Mouse (Mus musculus): ENCODE measurements at regions not wholly inside any gene's neighbourhood (a gene's known extent, or its start where the extent isn't known, plus 50 kb on each side); places are given as distances from the start of the nearest gene placed in this dataset.

DNA sequence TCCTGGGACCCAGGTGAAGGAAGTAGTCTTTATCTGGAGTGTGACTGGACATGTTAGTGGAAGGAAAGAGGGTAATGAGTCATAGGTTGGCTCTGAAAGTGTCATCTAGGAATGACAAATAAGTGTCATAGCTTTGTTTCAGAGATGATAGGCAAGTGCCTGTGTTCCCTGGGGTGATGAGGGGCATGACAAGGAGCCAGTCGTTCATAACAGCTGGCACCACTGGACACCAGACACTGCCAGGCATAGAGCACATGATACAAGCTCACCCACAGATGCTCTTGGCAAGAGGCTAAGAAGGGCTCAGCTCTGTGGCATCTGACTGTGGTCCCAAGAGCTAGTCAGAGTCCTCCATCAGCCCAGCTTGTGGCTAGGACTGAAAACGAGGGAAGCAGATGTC, 171.0 kb downstream of the Rab11fip4 start:
- DNase-seq, result no peak

- DNase-seq, result no peak
Measured at GRCm38 (mm10) chr11:79760533-79760932, 169.5 kb downstream of the Rab11fip4 start.

DNA sequence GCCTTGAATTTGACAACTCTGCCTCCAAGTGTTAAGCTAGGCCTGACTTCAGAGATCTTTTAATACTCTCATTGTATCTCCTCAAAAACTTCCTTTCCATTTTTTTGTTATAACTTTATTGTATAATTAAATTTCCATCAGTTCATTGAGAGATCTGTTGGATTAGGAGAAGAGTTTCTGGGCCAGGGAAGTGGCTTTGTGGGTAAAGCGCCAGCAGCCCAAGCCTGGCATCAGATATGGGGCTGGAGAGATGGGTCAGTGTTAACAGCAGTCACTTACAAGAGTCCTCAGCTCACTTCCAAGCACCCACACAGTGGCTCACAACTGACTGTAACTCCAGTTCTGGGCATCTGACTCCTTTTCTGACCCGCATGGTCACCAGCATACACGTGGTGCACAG, 167.3 kb downstream of the Rab11fip4 start:
- DNase-seq, result no peak

GRCm38 (mm10) chr11:79757513-79758071, 166.6 kb downstream of the Rab11fip4 start:
- DNase-seq, result no peak

DNA sequence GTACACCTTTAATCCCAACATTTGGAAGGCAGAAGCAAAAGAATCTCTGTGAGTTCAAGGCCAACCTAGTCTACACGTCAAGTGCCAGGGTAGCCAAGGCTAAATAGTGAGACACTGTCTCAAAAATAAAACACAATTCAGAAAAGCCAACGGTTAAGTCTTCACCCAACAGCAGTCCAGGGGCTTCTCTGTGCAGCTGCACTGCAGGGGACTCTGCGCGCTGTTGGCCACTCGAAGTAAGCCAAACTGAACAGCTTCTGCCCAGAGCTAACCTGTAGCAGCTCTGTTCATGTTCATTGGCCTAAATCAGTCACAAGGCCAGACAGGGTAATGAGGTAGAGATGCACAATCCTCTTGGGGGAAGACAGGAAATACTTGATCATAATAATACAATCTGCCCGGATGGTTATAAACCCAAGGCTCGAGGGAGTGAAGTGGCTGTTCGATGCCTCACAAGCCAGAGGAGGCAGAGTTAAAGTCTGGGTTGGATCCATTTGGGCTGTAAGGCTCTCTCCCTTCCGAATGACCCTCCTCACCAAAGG, 165.4 kb downstream of the Rab11fip4 start:
- no peak for DNase-seq

DNA sequence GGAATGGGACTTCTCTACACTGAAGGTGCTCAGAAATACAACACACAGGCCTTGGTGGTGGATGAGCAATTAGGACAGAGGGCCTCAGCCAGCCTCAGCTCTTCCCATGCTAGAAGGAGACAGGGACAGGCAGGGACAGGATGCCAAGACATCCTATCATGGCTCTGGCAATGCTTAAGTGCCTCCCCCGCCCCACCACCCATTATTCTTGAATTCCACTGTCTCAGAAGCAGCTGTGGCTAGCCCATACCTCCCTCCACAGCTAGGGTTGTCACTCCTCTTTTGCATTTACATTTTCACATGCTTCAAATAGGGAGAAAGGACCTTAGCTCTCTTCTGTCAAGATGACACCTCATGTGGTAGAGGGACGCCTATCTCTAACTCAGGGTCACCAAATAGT, 162.5 kb downstream of the Rab11fip4 start:
- no peak for DNase-seq

DNA sequence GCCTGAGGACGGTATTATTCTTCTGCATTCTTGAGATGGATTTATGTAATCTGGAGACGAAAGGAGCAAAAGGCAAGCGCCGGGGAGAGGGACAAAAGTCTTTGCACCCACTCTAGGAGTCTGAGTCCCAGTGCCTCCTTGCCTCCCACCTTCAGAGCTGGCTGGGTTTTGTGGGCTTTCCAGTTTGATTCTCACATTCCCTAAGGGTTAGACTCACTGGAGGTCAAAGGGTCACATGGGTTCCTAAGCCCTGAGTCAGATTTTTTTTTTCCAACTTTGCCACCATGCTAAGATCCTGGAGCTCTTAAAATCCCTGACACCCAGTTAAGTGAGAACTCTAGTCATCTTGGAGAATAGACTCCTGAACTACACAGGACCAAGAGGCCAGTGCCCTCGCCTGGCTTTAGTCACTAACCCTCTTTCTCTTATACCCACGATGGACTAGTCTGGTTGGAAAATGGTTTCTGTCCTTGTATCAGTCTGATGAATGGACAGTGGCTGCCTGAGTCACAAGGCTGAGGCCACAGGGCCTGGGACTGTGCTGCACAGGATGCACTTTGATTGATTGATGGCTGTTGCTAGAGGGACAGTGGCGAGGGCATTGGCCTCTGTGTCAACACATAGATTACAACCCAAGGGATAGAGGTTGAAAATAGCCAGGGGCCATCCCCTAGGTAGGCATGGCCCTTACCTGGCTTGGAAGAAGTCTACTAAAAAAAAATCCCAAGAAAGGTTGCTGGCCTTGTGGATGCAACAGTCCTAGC, 161.9 kb downstream of the Rab11fip4 start:
- no peak for DNase-seq

DNA sequence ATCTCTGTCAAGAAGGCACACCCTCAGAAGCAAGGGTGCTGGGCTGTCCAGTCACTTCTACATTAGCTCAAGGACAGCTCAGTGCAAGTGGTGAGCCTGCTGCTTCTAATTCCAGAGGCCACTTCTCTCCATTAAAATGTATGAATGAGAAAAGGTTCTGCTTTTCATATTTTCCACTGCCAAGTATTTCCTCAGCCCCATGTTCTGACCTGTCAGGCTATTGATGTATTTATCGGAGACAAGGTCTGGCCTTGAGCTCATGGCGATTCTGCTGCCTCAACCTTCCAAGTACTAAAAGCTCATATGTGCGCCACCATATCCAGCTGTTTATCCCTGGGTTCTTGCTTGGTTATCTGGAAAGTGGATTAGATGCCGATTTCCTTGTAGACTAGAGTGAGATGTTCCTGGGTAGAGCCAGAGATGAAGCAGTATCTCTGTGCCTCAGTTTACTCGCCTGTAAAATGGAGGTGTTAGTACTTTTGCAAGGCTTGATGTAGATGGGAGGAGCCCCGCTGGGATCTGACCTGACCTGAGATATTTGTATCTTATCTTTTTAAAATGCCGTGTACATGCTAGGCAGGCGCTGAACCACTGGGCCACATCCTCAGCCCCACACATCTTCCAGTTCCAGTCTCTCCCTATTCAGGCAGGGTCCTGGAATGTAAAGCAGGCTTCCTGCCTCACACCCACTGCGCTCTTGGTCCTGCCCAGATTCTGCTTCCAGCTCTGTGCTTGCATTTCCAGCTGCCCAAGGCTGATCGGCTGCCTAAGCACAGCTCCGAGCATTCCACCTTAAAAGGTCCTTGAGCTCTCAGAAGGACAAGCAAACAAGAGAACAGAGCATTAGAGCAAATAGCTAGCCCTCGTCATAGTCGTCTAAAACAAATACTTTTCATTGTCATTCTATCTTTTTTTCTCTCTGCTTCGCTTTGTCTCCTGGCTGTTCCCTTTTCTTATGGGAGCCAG, 161.0 kb downstream of the Rab11fip4 start:
- DNase-seq, result no peak

GRCm38 (mm10) chr11:79750943-79751342, 159.9 kb downstream of the Rab11fip4 start:
- no peak for DNase-seq

GRCm38 (mm10) chr11:79749755-79750434, 158.9 kb downstream of the Rab11fip4 start:
- DNase-seq, result no peak

DNA sequence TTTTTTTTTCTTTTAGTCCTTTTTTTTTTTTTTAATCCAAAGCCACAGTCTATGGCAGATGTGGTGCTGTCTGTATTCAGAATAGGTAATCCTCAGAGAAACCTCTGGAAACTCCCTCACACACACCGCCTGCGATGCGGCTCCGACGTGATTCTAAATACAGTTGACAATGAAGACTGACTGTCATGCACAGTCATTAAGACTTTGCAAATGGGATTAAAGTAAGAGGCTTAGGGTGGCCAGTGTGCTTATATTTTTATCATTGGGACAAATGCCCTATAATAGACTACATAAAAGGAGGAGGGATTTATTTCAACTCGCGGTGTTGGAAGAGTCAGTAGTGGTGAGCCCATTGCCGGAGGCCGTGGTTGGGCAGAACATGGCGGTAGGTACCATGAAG, 158.1 kb downstream of the Rab11fip4 start:
- no peak for DNase-seq

GRCm38 (mm10) chr11:79748606-79749125, 157.7 kb downstream of the Rab11fip4 start:
- DNase-seq, result no peak

- no peak for DNase-seq
Measured at GRCm38 (mm10) chr11:79747801-79748200, 156.8 kb downstream of the Rab11fip4 start.

All from right cerebral cortex, adult 18-20 months (tissue).